Mouse (Mus musculus) forebrain, embryonic 11.5 days (tissue): Measurements from ENCODE around the gene Usp32. TPM values are rescaled to one million over a fixed set of nuclear protein-coding genes. Genes with fewer than 3 reads are reported as not detected.

Experiments used
- ATAC-seq: fragments of 200-750 bp; cut with Nextera tagmentation; replicated peaks from 2 replicates; pipeline ENCODE4 v1.8.0; 2017; ENCODE audit warnings: moderate TSS enrichment; ENCODE audit not compliant: low FRiP score
- DNase-seq: peaks from one replicate; pipeline ENCODE4 v3.0.0-alpha.2; 2017; ENCODE audit warnings: low spot score
- H3K27ac ChIP-seq: fragments of 300-500 bp; sonication (generic); 2 replicates; pipeline ENCODE4 v1.5.1; 2014; ENCODE audit warnings: low read depth, low read length
- H3K27me3 ChIP-seq: fragments of 300-500 bp; sonication (generic); 2 replicates; pipeline ENCODE4 v1.6.1; 2014; ENCODE audit warnings: mild to moderate bottlenecking, low read length, mixed read lengths; ENCODE audit not compliant: control insufficient read depth, insufficient read depth
- H3K36me3 ChIP-seq: fragments of 300-500 bp; sonication (generic); 2 replicates; pipeline ENCODE4 v1.6.1; 2014; ENCODE audit warnings: mild to moderate bottlenecking, low read length, moderate library complexity, mixed read lengths; ENCODE audit not compliant: control insufficient read depth, insufficient read depth
- H3K4me1 ChIP-seq: fragments of 300-500 bp; sonication (generic); replicated peaks from 2 replicates; pipeline ENCODE4 v1.6.1; 2014; ENCODE audit warnings: low read length, mixed read lengths; ENCODE audit not compliant: control insufficient read depth, insufficient read depth
- H3K4me2 ChIP-seq: fragments of 300-500 bp; sonication (generic); 2 replicates; pipeline ENCODE4 v1.6.1; 2014; ENCODE audit warnings: low read depth, mild to moderate bottlenecking, low read length, moderate library complexity, mixed read lengths; ENCODE audit not compliant: severe bottlenecking
- H3K4me3 ChIP-seq: fragments of 300-500 bp; sonication (generic); 2 replicates; pipeline ENCODE4 v1.5.1; 2014; ENCODE audit warnings: low read depth, low read length
- H3K9ac ChIP-seq: fragments of 300-500 bp; sonication (generic); 2 replicates; pipeline ENCODE4 v1.6.1; 2014; ENCODE audit warnings: low read length
- H3K9me3 ChIP-seq: fragments of 300-500 bp; sonication (generic); 2 replicates; pipeline ENCODE4 v1.6.1; 2016; ENCODE audit warnings: low read length, mixed read lengths; ENCODE audit not compliant: control insufficient read depth
- WGBS: fragments of 180-500 bp; shearing (Covaris S2); extraction: QIAGEN DNeasy Blood & Tissue Kit; methylation state at CpG from one replicate; pipeline ENCODE4 v1.1.7; 2014; 5-methylcytosine and 5-hydroxymethylcytosine counted together
- polyA plus RNA-seq: library from polyadenylated mRNA; unstranded; fragments of >200 nt; fragmentation: Nextera tagmentation; extraction: Ambion mirVana; gene quantifications from 2 replicates; pipeline ENCODE4 v1.2.1, GENCODE M21; 2014

The Usp32 gene
- polyA plus RNA-seq, 1 experiment from 2014 or later, result 8.0 TPM

- DNase-seq, result no peak
- H3K4me2 ChIP-seq, result no peak overlapping the region
- ATAC-seq, result no peak
- 64% methylated on average over 3 of the region's 3 CpGs for WGBS
- peaks cover 11% of the 10 kb centered on the region for H3K4me1 ChIP-seq
- no peak overlapping the region for H3K9ac ChIP-seq
- no peaks in the 10 kb centered on the region for H3K27me3 ChIP-seq
- H3K36me3 ChIP-seq, result no peaks in the 10 kb centered on the region
- H3K27ac ChIP-seq, result no peak overlapping the region
- no peaks in the 10 kb centered on the region for H3K9me3 ChIP-seq
- no peak overlapping the region for H3K4me3 ChIP-seq
These were observed 194.1 kb downstream of the Usp32 start for GRCm38 (mm10) chr11:84945841-84946240.

GRCm38 (mm10) chr11:84944639-84945435 is 195.1 kb downstream of the Usp32 start:
- Histone ChIP-seq H3K27ac (no peak overlapping the region), H3K27me3 (no peaks in the 10 kb centered on the region), H3K4me1 (peaks cover 11% of the 10 kb centered on the region), H3K36me3 (no peaks in the 10 kb centered on the region), H3K4me3 (no peak overlapping the region), H3K4me2 (peak overlapping the region; percentile 39; the same call in 1 of the 2 replicates), H3K9ac (no peak overlapping the region; the same call in 1 of the 2 replicates), H3K9me3 (no peaks in the 10 kb centered on the region)
- ATAC-seq (peak; percentile 65; the same call in 1 of the 2 replicates), DNase-seq (peak; percentile 67)
- WGBS, result 3% methylated on average over 12 of the region's 12 CpGs

GRCm38 (mm10) chr11:84943948-84944347 is 196.0 kb downstream of the Usp32 start:
- Histone ChIP-seq H3K4me2 (peak overlapping the region; percentile 39), H3K4me3 (peak overlapping the region; percentile 5; the same call in 1 of the 2 replicates), H3K36me3 (no peaks in the 10 kb centered on the region), H3K9ac (no peak overlapping the region; the same call in 1 of the 2 replicates), H3K9me3 (no peaks in the 10 kb centered on the region), H3K27ac (no peak overlapping the region), H3K4me1 (peaks cover 11% of the 10 kb centered on the region), H3K27me3 (no peaks in the 10 kb centered on the region)
- DNase-seq (peak; percentile 84), ATAC-seq (no peak)
- 0% methylated on average over 15 of the region's 15 CpGs for WGBS

- no peak for DNase-seq
- no peaks in the 10 kb centered on the region for H3K9me3 ChIP-seq
- H3K36me3 ChIP-seq, result no peaks in the 10 kb centered on the region
- no peak for ATAC-seq
- no peaks in the 10 kb centered on the region for H3K27me3 ChIP-seq
- no peak overlapping the region for H3K4me2 ChIP-seq
- no peak overlapping the region for H3K27ac ChIP-seq
- H3K4me3 ChIP-seq, result no peak overlapping the region
- no peak overlapping the region for H3K9ac ChIP-seq
- 83% methylated on average over 10 of the region's 10 CpGs for WGBS
- H3K4me1 ChIP-seq, result peaks cover 9% of the 10 kb centered on the region; the same call in 1 of the 2 replicates
These were observed 199.8 kb downstream of the Usp32 start for GRCm38 (mm10) chr11:84940140-84940539.

GRCm38 (mm10) chr11:84939508-84940053 is 200.4 kb downstream of the Usp32 start:
- H3K4me3 ChIP-seq, result no peak overlapping the region
- DNase-seq (no peak), ATAC-seq (no peak)
- H3K4me2 ChIP-seq, result no peak overlapping the region
- H3K27me3 ChIP-seq, result no peaks in the 10 kb centered on the region
- H3K9ac ChIP-seq, result no peak overlapping the region
- peaks cover 5% of the 10 kb centered on the region; the same call in 1 of the 2 replicates for H3K4me1 ChIP-seq
- no peak overlapping the region for H3K27ac ChIP-seq
- H3K36me3 ChIP-seq, result no peaks in the 10 kb centered on the region
- no peaks in the 10 kb centered on the region for H3K9me3 ChIP-seq
- 71% methylated on average over 8 of the region's 8 CpGs for WGBS

Other genes with a start within 250 kb of the Usp32 start
- gene Znhit3, start 223.8 kb downstream of the Usp32 start, polyA plus RNA-seq, result 70.0 and 78.2 TPM in 2 replicates
- 1.3 and 1.4 TPM in 2 replicates for gene Car4, start 182.4 kb downstream of the Usp32 start, polyA plus RNA-seq
- gene 1700125H20Rik, start 30.2 kb upstream of the Usp32 start, polyA plus RNA-seq, result 0.99 TPM in 1 of 2 replicates, not detected in the other
- 60.9 and 61.3 TPM in 2 replicates for gene Appbp2, start 95.0 kb upstream of the Usp32 start, polyA plus RNA-seq
- 29.6 and 30.4 TPM in 2 replicates for gene Ppm1d, start 171.1 kb upstream of the Usp32 start, polyA plus RNA-seq
- gene Bcas3, start 213.0 kb upstream of the Usp32 start, polyA plus RNA-seq, result 17.3 and 17.9 TPM in 2 replicates